Mouse (Mus musculus): Measurements from ENCODE around the gene Fbn1. TPM values are rescaled to one million over a fixed set of nuclear protein-coding genes. Genes with fewer than 3 reads are reported as not detected.

The Fbn1 gene
- polyA plus RNA-seq, 1 experiment from 2014 or later = 19.3 TPM

DNA sequence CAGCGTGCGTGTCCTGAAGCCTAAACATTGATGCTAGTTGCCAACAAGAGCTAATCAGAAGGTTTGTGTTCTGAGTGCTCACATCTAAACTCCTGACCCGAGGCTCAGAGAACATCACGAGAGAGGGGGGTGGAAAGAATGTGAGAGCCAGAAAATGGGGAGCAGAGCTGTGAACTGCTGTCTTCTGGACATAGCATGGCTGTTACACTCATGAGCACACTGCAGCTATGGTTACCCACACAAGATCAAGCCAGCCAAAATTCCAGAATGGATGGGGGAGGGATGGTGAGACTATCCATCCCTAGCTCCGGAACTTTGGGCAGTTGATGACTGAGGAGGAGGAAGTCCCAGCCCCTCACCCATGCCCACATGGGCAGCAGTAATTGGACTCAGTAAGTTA, 27.7 kb downstream of the Fbn1 start:
- no peak overlapping the region for H3K9ac ChIP-seq
- H3K27ac ChIP-seq (replicated peaks) = no peak overlapping the region; the same call in 1 of the 2 replicates
- ATAC-seq (ENCODE audit: extremely low read depth, insufficient number of reproducible peaks, low FRiP score, low TSS enrichment) = no peak; the same call in 1 of the 2 replicates
- peaks cover 15% of the 10 kb centered on the region for H3K36me3 ChIP-seq
- WGBS = 58% methylated on average over 5 of the region's 5 CpGs
- H3K4me1 ChIP-seq = peaks cover 69% of the 10 kb centered on the region
- H3K4me3 ChIP-seq = no peak overlapping the region
- H3K9me3 ChIP-seq = no peaks in the 10 kb centered on the region
- no peaks in the 10 kb centered on the region for H3K27me3 ChIP-seq (replicated peaks)
- H3K4me2 ChIP-seq = no peak overlapping the region

DNA sequence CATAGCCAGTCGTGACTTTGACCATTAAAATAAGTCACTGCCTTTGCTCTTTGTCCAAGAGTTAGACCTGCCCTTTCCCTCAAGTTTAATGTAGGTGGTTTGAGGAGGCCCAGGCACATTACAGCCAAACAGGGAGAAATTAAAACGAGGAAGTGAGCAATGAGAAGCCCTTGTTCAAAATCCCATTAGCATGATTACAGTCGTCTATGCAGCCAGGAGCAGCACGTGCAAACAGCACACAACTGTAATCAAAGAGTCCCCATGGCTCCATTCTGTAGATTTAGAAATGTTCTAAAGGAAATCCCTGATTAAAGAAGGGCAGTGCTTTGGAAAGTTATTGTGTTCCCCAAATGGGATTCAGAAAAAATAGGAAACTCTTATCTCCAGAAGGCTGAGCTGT, 29.1 kb downstream of the Fbn1 start:
- ATAC-seq (ENCODE audit: extremely low read depth, insufficient number of reproducible peaks, low FRiP score, low TSS enrichment) = no peak
- Histone ChIP-seq H3K4me3 (no peak overlapping the region), H3K27me3 (replicated peaks) (no peaks in the 10 kb centered on the region), H3K36me3 (peaks cover 19% of the 10 kb centered on the region), H3K4me2 (no peak overlapping the region), H3K4me1 (peaks cover 70% of the 10 kb centered on the region), H3K9ac (no peak overlapping the region), H3K9me3 (no peaks in the 10 kb centered on the region), H3K27ac (replicated peaks) (no peak overlapping the region)
- WGBS = 54% methylated on average over 4 of the region's 4 CpGs

DNA sequence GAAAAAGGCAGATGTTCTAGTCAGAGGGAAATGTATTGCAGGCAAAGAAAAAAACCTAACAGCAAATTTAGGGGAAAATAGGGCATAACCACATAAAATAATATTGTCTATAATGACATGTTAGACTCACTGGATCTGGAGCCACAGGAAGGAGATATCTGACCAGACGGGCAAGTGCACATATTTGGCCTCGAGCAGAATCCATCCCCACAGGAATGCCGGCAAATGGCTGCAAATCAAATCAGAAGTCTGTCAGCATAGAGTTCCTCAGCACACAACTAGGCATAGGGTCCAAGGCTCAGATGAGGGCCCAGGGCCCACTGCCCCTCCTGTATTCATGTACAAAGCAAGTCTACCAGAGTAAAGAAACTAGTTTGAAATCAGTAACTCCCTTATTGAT, 30.4 kb downstream of the Fbn1 start:
- Histone ChIP-seq H3K27me3 (replicated peaks) (no peaks in the 10 kb centered on the region), H3K36me3 (peaks cover 24% of the 10 kb centered on the region), H3K9ac (no peak overlapping the region), H3K9me3 (no peaks in the 10 kb centered on the region), H3K4me3 (no peak overlapping the region), H3K4me2 (no peak overlapping the region), H3K4me1 (peaks cover 82% of the 10 kb centered on the region), H3K27ac (replicated peaks) (no peak overlapping the region)
- 45% methylated on average over 3 of the region's 3 CpGs for WGBS
- ATAC-seq (ENCODE audit: extremely low read depth, insufficient number of reproducible peaks, low FRiP score, low TSS enrichment) = no peak

DNA sequence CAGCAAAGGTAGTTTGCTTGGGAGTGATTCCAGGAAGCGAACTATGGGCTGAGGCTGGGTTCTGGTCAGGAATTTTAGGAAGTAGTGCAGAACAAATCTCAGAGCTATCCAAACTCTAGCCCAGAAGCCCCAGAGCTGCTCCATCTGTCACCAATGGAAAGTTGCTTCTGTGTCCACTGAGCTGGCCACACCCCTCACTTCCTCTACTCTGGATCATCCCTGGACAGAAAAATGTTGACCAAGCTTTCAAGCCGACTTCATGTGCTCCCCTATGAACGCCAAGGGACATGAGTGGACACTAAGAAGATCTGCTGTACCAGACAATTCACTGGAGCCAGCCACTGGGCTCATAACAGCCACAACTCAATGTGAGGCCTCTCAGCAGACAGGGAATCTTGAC, 31.6 kb downstream of the Fbn1 start:
- Histone ChIP-seq H3K4me3 (no peak overlapping the region), H3K4me2 (no peak overlapping the region), H3K27ac (replicated peaks) (peak overlapping the region; percentile 30; the same call in 1 of the 2 replicates), H3K9ac (no peak overlapping the region), H3K36me3 (peaks cover 29% of the 10 kb centered on the region), H3K9me3 (no peaks in the 10 kb centered on the region), H3K27me3 (replicated peaks) (no peaks in the 10 kb centered on the region), H3K4me1 (peaks cover 86% of the 10 kb centered on the region)
- 56% methylated on average over 3 of the region's 3 CpGs for WGBS
- no peak for ATAC-seq (ENCODE audit: extremely low read depth, insufficient number of reproducible peaks, low FRiP score, low TSS enrichment)

DNA sequence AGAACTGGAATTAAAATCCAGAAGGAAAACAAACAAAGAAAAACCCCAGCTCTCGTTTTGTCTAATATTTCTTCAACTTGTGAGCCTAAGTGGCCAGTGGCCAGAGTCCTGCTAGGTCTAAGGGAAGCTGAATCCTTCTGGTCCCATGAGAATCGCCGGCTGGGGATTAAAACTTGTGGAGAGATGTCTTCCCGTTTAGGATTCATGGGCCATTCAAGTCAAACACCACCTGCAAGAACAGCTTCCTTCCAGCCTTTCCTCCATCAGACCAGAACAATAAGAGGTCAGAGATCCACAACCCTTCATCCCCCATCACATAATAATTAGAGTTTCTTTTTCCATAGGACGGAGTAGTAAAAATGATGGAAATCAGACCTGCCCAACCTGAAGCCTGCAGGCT, 33.1 kb downstream of the Fbn1 start:
- Histone ChIP-seq H3K9ac (no peak overlapping the region), H3K36me3 (peaks cover 29% of the 10 kb centered on the region), H3K4me2 (no peak overlapping the region), H3K4me1 (peaks cover 90% of the 10 kb centered on the region), H3K27ac (replicated peaks) (no peak overlapping the region; the same call in 1 of the 2 replicates), H3K27me3 (replicated peaks) (no peaks in the 10 kb centered on the region), H3K4me3 (no peak overlapping the region), H3K9me3 (no peaks in the 10 kb centered on the region)
- WGBS = 69% methylated on average over 5 of the region's 5 CpGs
- ATAC-seq (ENCODE audit: extremely low read depth, insufficient number of reproducible peaks, low FRiP score, low TSS enrichment) = no peak

DNA sequence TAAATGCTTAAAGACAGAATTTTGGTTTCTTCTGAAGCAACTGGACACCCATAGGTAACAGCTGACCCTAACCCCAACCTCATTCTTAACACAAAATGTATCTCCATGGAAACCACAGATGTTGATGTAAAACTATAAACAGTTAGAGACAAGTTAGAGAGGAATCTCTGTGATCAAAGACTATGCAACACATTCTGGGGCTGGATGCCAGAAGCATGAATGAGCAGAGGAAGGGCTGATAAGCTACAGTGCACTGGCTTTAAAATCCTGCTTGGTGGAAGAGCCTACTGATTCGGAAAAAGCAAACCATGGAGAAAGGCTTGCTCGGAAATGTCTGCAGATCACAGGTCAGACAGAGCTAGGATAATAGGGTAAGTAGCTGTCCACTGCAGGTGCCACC, 34.6 kb downstream of the Fbn1 start:
- 12% methylated on average over 2 of the region's 2 CpGs for WGBS
- Histone ChIP-seq H3K4me3 (no peak overlapping the region), H3K9ac (no peak overlapping the region), H3K4me1 (peaks cover 82% of the 10 kb centered on the region), H3K27ac (replicated peaks) (peak overlapping the region; percentile 92), H3K27me3 (replicated peaks) (no peaks in the 10 kb centered on the region), H3K36me3 (peaks cover 40% of the 10 kb centered on the region), H3K4me2 (peak overlapping the region; percentile 28; the same call in 1 of the 2 replicates), H3K9me3 (no peaks in the 10 kb centered on the region)
- peak; percentile 21; the same call in 1 of the 2 replicates for ATAC-seq (ENCODE audit: extremely low read depth, insufficient number of reproducible peaks, low FRiP score, low TSS enrichment)

DNA sequence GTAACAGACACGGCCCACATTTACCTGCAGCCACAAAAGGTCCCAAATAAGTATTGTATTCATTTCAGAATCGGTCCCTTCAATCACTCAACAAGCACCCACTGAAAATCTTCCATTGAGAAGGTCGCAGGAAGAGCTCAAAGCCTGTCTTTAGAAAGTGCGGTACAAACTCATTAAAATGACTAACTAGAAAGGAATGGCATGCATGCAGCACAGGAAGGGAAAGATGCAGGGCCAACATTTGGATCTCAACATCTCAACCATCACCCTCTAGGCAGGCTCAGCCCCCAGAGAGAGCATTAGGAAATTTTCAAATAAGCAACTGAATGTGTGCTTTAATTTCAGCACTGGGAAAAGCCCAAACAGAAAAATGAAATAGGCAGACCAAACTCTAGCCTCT, 36.1 kb downstream of the Fbn1 start:
- Histone ChIP-seq H3K9ac (no peak overlapping the region), H3K36me3 (peaks cover 48% of the 10 kb centered on the region), H3K27me3 (replicated peaks) (no peaks in the 10 kb centered on the region), H3K27ac (replicated peaks) (peak overlapping the region; percentile 92), H3K4me1 (peaks cover 74% of the 10 kb centered on the region), H3K4me2 (no peak overlapping the region), H3K4me3 (no peak overlapping the region), H3K9me3 (no peaks in the 10 kb centered on the region)
- 55% methylated on average over 4 of the region's 4 CpGs for WGBS
- no peak for ATAC-seq (ENCODE audit: extremely low read depth, insufficient number of reproducible peaks, low FRiP score, low TSS enrichment)

DNA sequence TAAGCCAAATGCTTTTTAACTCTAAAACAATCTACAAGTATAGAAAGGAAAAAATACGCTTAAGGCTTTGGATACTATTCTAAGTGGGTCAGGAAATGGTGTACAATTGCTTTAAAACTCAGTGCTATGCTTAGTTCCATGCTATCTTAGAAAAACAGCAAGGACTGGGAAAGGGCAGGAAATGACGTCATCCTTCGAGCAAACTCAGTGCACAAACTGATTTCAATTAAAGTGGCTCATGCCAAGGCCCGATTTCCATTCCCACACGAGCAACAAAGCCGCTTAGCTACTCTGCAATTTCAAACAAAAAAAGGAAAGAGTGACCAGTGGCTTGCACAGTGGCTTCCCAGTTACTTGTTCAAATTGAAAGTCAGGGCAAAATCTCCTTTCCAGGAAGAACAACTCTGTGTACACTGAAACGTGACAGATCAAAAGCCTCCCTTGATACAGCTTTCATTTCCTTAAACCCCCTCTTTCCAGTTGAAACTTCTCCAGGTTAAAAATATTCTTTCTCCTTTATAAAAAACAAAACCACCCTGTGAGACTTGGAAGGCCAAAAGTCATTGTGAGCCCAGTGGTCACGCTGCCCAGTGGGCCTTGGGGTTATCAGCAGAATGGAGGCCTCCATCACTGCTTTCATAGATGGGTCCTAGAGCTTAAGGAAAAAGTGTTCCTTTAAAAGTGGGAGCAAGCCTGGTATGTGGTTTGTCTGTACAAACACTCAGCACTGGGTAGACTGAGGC, 37.1 kb downstream of the Fbn1 start:
- Histone ChIP-seq H3K4me3 (no peak overlapping the region), H3K4me1 (peaks cover 64% of the 10 kb centered on the region), H3K36me3 (peaks cover 53% of the 10 kb centered on the region), H3K27ac (replicated peaks) (peak overlapping the region; percentile 92), H3K4me2 (peak overlapping the region; percentile 21), H3K27me3 (replicated peaks) (no peaks in the 10 kb centered on the region), H3K9me3 (no peaks in the 10 kb centered on the region), H3K9ac (peak overlapping the region; percentile 42; the same call in 1 of the 2 replicates)
- ATAC-seq (ENCODE audit: extremely low read depth, insufficient number of reproducible peaks, low FRiP score, low TSS enrichment) = peak; percentile 42; the same call in 1 of the 2 replicates
- 44% methylated on average over 8 of the region's 8 CpGs for WGBS

DNA sequence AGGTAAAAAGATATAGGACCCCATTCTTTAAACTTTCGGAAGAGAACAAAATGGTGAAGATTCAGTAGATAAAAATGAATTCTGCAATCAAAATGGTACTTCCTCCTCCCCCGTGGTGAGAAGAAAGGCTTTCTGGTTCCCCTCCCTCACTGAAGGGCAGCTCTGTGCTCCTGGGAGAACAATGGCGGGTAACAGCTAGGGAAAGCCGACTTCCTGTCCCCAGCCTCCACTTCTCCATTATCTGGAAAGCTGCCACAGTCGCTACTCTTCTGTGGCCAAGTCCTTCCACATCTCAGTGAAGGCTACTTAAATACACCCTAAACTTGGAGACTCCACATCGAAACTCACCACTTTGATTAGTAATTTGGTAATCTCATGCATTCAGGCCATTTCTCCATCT, 43.8 kb downstream of the Fbn1 start:
- Histone ChIP-seq H3K36me3 (peaks cover 58% of the 10 kb centered on the region), H3K4me1 (0 out of 2 replicates have a peak, but pooled peaks cover 4% of the 10 kb centered on the region), H3K27ac (replicated peaks) (no peak overlapping the region), H3K9me3 (no peaks in the 10 kb centered on the region), H3K4me3 (no peak overlapping the region), H3K9ac (no peak overlapping the region), H3K27me3 (replicated peaks) (no peaks in the 10 kb centered on the region), H3K4me2 (no peak overlapping the region)
- WGBS = 58% methylated on average over 6 of the region's 6 CpGs
- no peak for ATAC-seq (ENCODE audit: extremely low read depth, insufficient number of reproducible peaks, low FRiP score, low TSS enrichment)

DNA sequence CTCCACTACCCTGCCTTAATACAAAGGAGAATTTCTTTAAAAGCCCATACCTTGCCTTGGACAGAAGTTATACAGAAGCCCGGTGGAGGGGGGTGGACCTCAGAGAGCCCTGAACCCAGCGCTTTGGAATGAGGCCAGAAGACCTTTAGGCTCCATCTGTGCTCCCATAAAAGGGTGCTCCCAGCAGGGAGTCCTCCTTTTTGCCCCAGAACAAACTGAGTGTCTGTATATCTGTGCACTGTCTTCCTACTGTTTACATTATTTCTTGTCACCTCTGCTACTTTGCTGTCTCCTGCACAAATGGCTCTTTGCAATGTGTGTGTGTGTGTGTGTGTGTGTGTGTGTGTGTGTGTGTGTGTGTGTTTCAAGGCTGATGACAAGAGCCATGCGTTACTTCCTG, 48.7 kb downstream of the Fbn1 start:
- H3K9ac ChIP-seq = no peak overlapping the region
- peaks cover 19% of the 10 kb centered on the region for H3K4me1 ChIP-seq
- no peaks in the 10 kb centered on the region for H3K27me3 ChIP-seq (replicated peaks)
- no peaks in the 10 kb centered on the region for H3K9me3 ChIP-seq
- H3K36me3 ChIP-seq = peaks cover 17% of the 10 kb centered on the region
- H3K4me2 ChIP-seq = no peak overlapping the region
- 65% methylated on average over 3 of the region's 3 CpGs for WGBS
- no peak overlapping the region for H3K4me3 ChIP-seq
- no peak for ATAC-seq (ENCODE audit: extremely low read depth, insufficient number of reproducible peaks, low FRiP score, low TSS enrichment)
- no peak overlapping the region for H3K27ac ChIP-seq (replicated peaks)

DNA sequence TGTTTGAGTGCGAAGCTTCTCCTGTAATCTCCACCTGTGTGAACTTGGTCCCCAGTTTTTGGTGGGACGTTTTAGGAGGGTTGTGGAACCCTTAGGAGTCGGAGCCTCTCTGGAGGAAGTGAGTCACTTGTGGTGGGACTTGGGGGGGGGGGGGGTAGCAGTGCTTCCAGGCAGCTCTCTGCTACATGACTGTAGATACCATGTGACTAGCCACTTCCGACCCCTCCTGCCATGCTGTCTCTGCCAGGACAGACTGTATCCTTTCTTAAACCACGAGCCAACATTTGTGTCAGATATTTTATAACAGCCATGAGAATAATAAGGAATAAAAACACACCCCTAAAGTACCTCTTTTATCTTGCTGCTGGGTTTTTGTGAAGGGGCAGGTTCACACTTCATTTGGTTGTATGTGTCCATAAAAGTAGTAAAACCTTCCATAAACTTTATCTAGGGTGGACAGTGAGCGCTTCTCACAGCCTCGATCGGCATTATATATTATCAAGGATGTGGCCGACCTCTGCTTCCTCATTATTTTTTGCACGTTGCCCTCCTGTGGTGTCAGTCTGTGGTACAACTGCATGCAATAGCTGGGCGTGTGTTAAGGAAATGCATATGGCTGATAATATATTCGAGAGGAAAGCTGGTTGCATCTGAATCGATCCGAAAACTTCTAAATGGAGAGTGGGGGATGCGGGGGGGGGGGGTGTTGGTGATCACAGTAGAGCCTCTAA, 51.6 kb downstream of the Fbn1 start:
- Histone ChIP-seq H3K36me3 (peaks cover 10% of the 10 kb centered on the region), H3K9me3 (no peaks in the 10 kb centered on the region), H3K27me3 (replicated peaks) (no peaks in the 10 kb centered on the region), H3K4me2 (no peak overlapping the region), H3K27ac (replicated peaks) (no peak overlapping the region), H3K4me1 (peaks cover 35% of the 10 kb centered on the region), H3K9ac (no peak overlapping the region), H3K4me3 (no peak overlapping the region)
- 64% methylated on average over 15 of the region's 15 CpGs for WGBS
- ATAC-seq (ENCODE audit: extremely low read depth, insufficient number of reproducible peaks, low FRiP score, low TSS enrichment) = no peak
